Mouse (Mus musculus) liver, adult 2 months (tissue): ENCODE measurements at regions not wholly inside any gene's neighbourhood (a gene's known extent, or its start where the extent isn't known, plus 50 kb on each side); places are given as distances from the start of the nearest gene placed in this dataset.

Experiments
- DNase-seq: peaks from one replicate; pipeline ENCODE4 v3.0.0-alpha.2; 2011; ENCODE audit warnings: low read depth, low spot score; ENCODE audit errors: extremely low read depth
- H3K27ac ChIP-seq: fragments of 200-500 bp; replicated peaks from 2 replicates; pipeline ENCODE4 v1.5.1; 2012; ENCODE audit warnings: low read depth, mild to moderate bottlenecking, control low read depth, inconsistent platforms, low read length; ENCODE audit not compliant: insufficient read depth
- H3K27me3 ChIP-seq: fragments of 200-500 bp; 2 replicates; pipeline ENCODE4 v1.6.1; 2012; ENCODE audit warnings: mild to moderate bottlenecking, moderate library complexity, low read length, inconsistent platforms; ENCODE audit not compliant: control insufficient read depth, insufficient read depth
- H3K36me3 ChIP-seq: fragments of 200-500 bp; 2 replicates; pipeline ENCODE4 v1.6.1; 2012; ENCODE audit warnings: low read length, inconsistent platforms; ENCODE audit not compliant: control insufficient read depth, insufficient read depth
- H3K4me1 ChIP-seq: fragments of 200-500 bp; 2 replicates; pipeline ENCODE4 v1.6.1; 2011; ENCODE audit warnings: low read length; ENCODE audit not compliant: control insufficient read depth, insufficient read depth
- H3K4me3 ChIP-seq: fragments of 200-500 bp; 2 replicates; pipeline ENCODE4 v1.5.1; 2011; ENCODE audit warnings: low read depth, mild to moderate bottlenecking, control low read depth, low read length, moderate library complexity; ENCODE audit not compliant: insufficient read depth
- H3K79me2 ChIP-seq: fragments of 200-500 bp; 2 replicates; pipeline ENCODE4 v1.6.1; 2012; ENCODE audit warnings: inconsistent platforms, mild to moderate bottlenecking, low read length, moderate library complexity; ENCODE audit not compliant: control insufficient read depth, insufficient read depth
- H3K9ac ChIP-seq: fragments of 200-500 bp; 2 replicates; pipeline ENCODE4 v1.6.1; 2012; ENCODE audit warnings: low read depth, mild to moderate bottlenecking, control low read depth, inconsistent platforms, low read length
- CTCF ChIP-seq: fragments of 200-500 bp; IDR thresholded peaks from 2 replicates; pipeline ENCODE4 v1.5.1; 2011; ENCODE audit warnings: low read depth, low read length, control low read depth
- POLR2A ChIP-seq: fragments of 200-500 bp; IDR thresholded peaks from 2 replicates; pipeline ENCODE4 v1.6.1; 2011; ENCODE audit warnings: low read length, control low read depth; ENCODE audit not compliant: insufficient read depth; ENCODE audit errors: extremely low read depth
- WGBS: fragments of 180-500 bp; shearing (Covaris S2); methylation state at CpG from one replicate; pipeline ENCODE4 v1.1.7; 2018; 5-methylcytosine and 5-hydroxymethylcytosine counted together

GRCm38 (mm10) chr13:110756877-110757276, 362.0 kb downstream of the Plk2 start:
- Histone ChIP-seq H3K27me3 (no peaks in the 10 kb centered on the region), H3K9ac (no peak overlapping the region), H3K4me3 (no peak overlapping the region), H3K79me2 (no peaks in the 10 kb centered on the region), H3K4me1 (no peaks in the 10 kb centered on the region), H3K36me3 (no peaks in the 10 kb centered on the region), H3K27ac (no peak overlapping the region)
- TF ChIP-seq POLR2A (no peak), CTCF (no peak)
- peak; percentile 17 for DNase-seq
- 80% methylated on average over 2 of the region's 2 CpGs for WGBS

- H3K9ac ChIP-seq, result no peak overlapping the region
- no peaks in the 10 kb centered on the region for H3K4me1 ChIP-seq
- H3K4me3 ChIP-seq, result no peak overlapping the region
- no peaks in the 10 kb centered on the region for H3K27me3 ChIP-seq
- no peak for DNase-seq
- H3K79me2 ChIP-seq, result no peaks in the 10 kb centered on the region
- no peaks in the 10 kb centered on the region for H3K36me3 ChIP-seq
- TF ChIP-seq POLR2A (no peak), CTCF (no peak)
- H3K27ac ChIP-seq, result no peak overlapping the region
These were observed 374.4 kb downstream of the Plk2 start for GRCm38 (mm10) chr13:110769210-110769609.

GRCm38 (mm10) chr13:110775251-110775650, 380.4 kb downstream of the Plk2 start:
- DNase-seq, result no peak
- TF ChIP-seq CTCF, result no peak
- no peak for TF ChIP-seq POLR2A
- H3K9ac ChIP-seq, result no peak overlapping the region
- H3K4me3 ChIP-seq, result no peak overlapping the region
- H3K79me2 ChIP-seq, result no peaks in the 10 kb centered on the region
- no peaks in the 10 kb centered on the region for H3K4me1 ChIP-seq
- H3K36me3 ChIP-seq, result no peaks in the 10 kb centered on the region
- no peaks in the 10 kb centered on the region for H3K27me3 ChIP-seq
- H3K27ac ChIP-seq, result no peak overlapping the region

GRCm38 (mm10) chr13:110784162-110784785, 389.4 kb downstream of the Plk2 start:
- WGBS, result 86% methylated on average over 12 of the region's 12 CpGs
- DNase-seq, result no peak

GRCm38 (mm10) chr13:110784822-110785221, 390.0 kb downstream of the Plk2 start:
- 84% methylated on average over 5 of the region's 5 CpGs for WGBS
- H3K9ac ChIP-seq, result no peak overlapping the region
- no peaks in the 10 kb centered on the region for H3K79me2 ChIP-seq
- DNase-seq, result no peak
- H3K4me3 ChIP-seq, result no peak overlapping the region
- no peak overlapping the region for H3K27ac ChIP-seq
- H3K27me3 ChIP-seq, result no peaks in the 10 kb centered on the region
- no peaks in the 10 kb centered on the region for H3K4me1 ChIP-seq
- TF ChIP-seq CTCF, result no peak
- no peak for TF ChIP-seq POLR2A
- no peaks in the 10 kb centered on the region for H3K36me3 ChIP-seq

More at GRCm38 (mm10) chr13:110784162-110784785, 389.4 kb downstream of the Plk2 start:
- Histone ChIP-seq H3K9ac (no peak overlapping the region), H3K27me3 (no peaks in the 10 kb centered on the region), H3K27ac (no peak overlapping the region), H3K4me3 (no peak overlapping the region), H3K36me3 (no peaks in the 10 kb centered on the region), H3K79me2 (no peaks in the 10 kb centered on the region), H3K4me1 (no peaks in the 10 kb centered on the region)
- TF ChIP-seq POLR2A (no peak), CTCF (no peak)

- no peak overlapping the region for H3K27ac ChIP-seq
- no peaks in the 10 kb centered on the region for H3K79me2 ChIP-seq
- no peak for DNase-seq
- no peaks in the 10 kb centered on the region for H3K4me1 ChIP-seq
- 65% methylated on average over 7 of the region's 7 CpGs for WGBS
- H3K27me3 ChIP-seq, result no peaks in the 10 kb centered on the region
- no peak overlapping the region for H3K4me3 ChIP-seq
- TF ChIP-seq POLR2A, result no peak
- no peak for TF ChIP-seq CTCF
- H3K36me3 ChIP-seq, result no peaks in the 10 kb centered on the region
- H3K9ac ChIP-seq, result no peak overlapping the region
These were observed 403.5 kb downstream of the Plk2 start for GRCm38 (mm10) chr13:110798313-110798712.
